Comparison of ENCODE assay signal across 8 mouse cellular contexts in the genomic region with DNA sequence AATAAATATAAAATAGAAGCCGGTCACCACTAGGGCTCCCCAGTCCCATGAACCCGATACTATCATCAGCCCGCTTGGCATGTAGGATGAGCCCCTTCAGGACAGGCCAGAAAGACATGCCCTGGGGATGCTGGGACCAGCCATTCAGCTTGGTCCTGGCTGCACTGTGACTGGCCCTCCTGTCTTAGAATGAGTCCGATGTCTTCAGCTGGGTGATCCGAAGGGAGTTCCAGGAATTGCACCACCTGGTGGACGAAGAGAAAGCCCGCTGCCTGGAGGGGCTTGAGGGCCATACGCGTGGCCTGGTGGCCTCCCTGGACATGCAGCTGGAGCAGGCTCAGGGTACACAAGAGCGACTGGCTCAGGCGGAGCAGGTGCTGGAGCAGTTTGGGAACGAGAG. TPM values are rescaled to one million over a fixed set of nuclear protein-coding genes. Genes with fewer than 3 reads are reported as not detected.
DNase-seq lines count a peak whose midpoint lies in the region; ATAC-seq and TF ChIP-seq lines count a peak whose summit lies in the region.

No protein-coding gene starts in this region.

- no peaks in the 10 kb centered on the region for H3K9me3 ChIP-seq in midbrain, embryonic 11.5 days (ENCODE audit: control insufficient read depth, low read length)
- H3K9me3 ChIP-seq in midbrain, embryonic 15.5 days, result no peaks in the 10 kb centered on the region
- H3K9me3 ChIP-seq in hindbrain, embryonic 12.5 days (replicated peaks), result no peaks in the 10 kb centered on the region
- no peaks in the 10 kb centered on the region for H3K9me3 ChIP-seq in midbrain, embryonic 13.5 days

- no peak overlapping the region for H3K4me2 ChIP-seq in midbrain, embryonic 11.5 days
- H3K4me2 ChIP-seq in midbrain, embryonic 15.5 days, result no peak overlapping the region
- H3K4me2 ChIP-seq in hindbrain, embryonic 12.5 days (replicated peaks), result no peak overlapping the region
- H3K4me2 ChIP-seq in midbrain, embryonic 13.5 days (replicated peaks), result no peak overlapping the region

- no peaks in the 10 kb centered on the region for H3K36me3 ChIP-seq in midbrain, embryonic 11.5 days (ENCODE audit: control insufficient read depth, insufficient read depth, low read length)
- H3K36me3 ChIP-seq in midbrain, embryonic 15.5 days (replicated peaks), result no peaks in the 10 kb centered on the region
- H3K36me3 ChIP-seq in hindbrain, embryonic 12.5 days, result no peaks in the 10 kb centered on the region
- H3K36me3 ChIP-seq in midbrain, embryonic 13.5 days, result no peaks in the 10 kb centered on the region

- DNase-seq in cerebellum, adult 2 months, result no peak
- DNase-seq in cerebellum, postnatal 36 days, result no peak
- DNase-seq in midbrain, embryonic 11.5 days (ENCODE audit: low spot score, missing footprints), result peak; percentile 92
- no peak for DNase-seq in right cerebral cortex, postnatal 25 days
- no peak for DNase-seq in spleen, postnatal 10 days (ENCODE audit: low spot score in 2 of 2)

- ATAC-seq in midbrain, embryonic 11.5 days (ENCODE audit: low FRiP score), result peak; percentile 55; the same call in 1 of the 2 replicates
- no peak for ATAC-seq in midbrain, embryonic 15.5 days (replicated peaks)
- 0 out of 2 replicates have a peak, but pooled peaks have one; percentile 22 for ATAC-seq in hindbrain, embryonic 12.5 days (ENCODE audit: low FRiP score)
- 0 out of 2 replicates have a peak, but pooled peaks have one; percentile 45 for ATAC-seq in midbrain, embryonic 13.5 days

- H3K27ac ChIP-seq in cerebellum, adult 2 months (ENCODE audit: insufficient read depth, low read length), result no peak overlapping the region
- H3K27ac ChIP-seq in midbrain, embryonic 11.5 days (ENCODE audit: low read depth, low read length), result no peak overlapping the region
- no peak overlapping the region for H3K27ac ChIP-seq in midbrain, embryonic 15.5 days
- no peak overlapping the region for H3K27ac ChIP-seq in hindbrain, embryonic 12.5 days
- H3K27ac ChIP-seq in midbrain, embryonic 13.5 days, result no peak overlapping the region

- no peak overlapping the region for H3K9ac ChIP-seq in midbrain, embryonic 11.5 days (ENCODE audit: low read length)
- H3K9ac ChIP-seq in midbrain, embryonic 15.5 days, result no peak overlapping the region
- H3K9ac ChIP-seq in hindbrain, embryonic 12.5 days, result no peak overlapping the region
- H3K9ac ChIP-seq in midbrain, embryonic 13.5 days (replicated peaks), result no peak overlapping the region

- WGBS in cerebellum, adult 2 months, result 21% methylated on average over 12 of the region's 12 CpGs
- 26% methylated on average over 12 of the region's 12 CpGs for WGBS in midbrain, embryonic 11.5 days
- 29% methylated on average over 12 of the region's 12 CpGs for WGBS in midbrain, embryonic 15.5 days
- 29% methylated on average over 12 of the region's 12 CpGs for WGBS in hindbrain, embryonic 12.5 days
- WGBS in midbrain, embryonic 13.5 days, result 25% methylated on average over 12 of the region's 12 CpGs

- no peaks in the 10 kb centered on the region for H3K27me3 ChIP-seq in cerebellum, adult 2 months (ENCODE audit: control insufficient read depth, insufficient read depth, low read length)
- no peaks in the 10 kb centered on the region for H3K27me3 ChIP-seq in midbrain, embryonic 11.5 days (ENCODE audit: control insufficient read depth, insufficient read depth, low read length)
- no peaks in the 10 kb centered on the region for H3K27me3 ChIP-seq in midbrain, embryonic 15.5 days (replicated peaks)
- no peaks in the 10 kb centered on the region for H3K27me3 ChIP-seq in hindbrain, embryonic 12.5 days
- H3K27me3 ChIP-seq in midbrain, embryonic 13.5 days, result 0 out of 2 replicates have a peak, but pooled peaks cover 3% of the 10 kb centered on the region

- no peaks in the 10 kb centered on the region for H3K4me1 ChIP-seq in cerebellum, adult 2 months (ENCODE audit: control insufficient read depth, insufficient read depth, low read length)
- H3K4me1 ChIP-seq in midbrain, embryonic 11.5 days (ENCODE audit: control insufficient read depth, insufficient read depth, low read length), result no peaks in the 10 kb centered on the region
- no peaks in the 10 kb centered on the region for H3K4me1 ChIP-seq in midbrain, embryonic 15.5 days
- H3K4me1 ChIP-seq in hindbrain, embryonic 12.5 days, result no peaks in the 10 kb centered on the region
- peaks cover 2% of the 10 kb centered on the region; the same call in 1 of the 2 replicates for H3K4me1 ChIP-seq in midbrain, embryonic 13.5 days (replicated peaks)

- no peak for TF ChIP-seq POLR2A in cerebellum, adult 2 months (IDR thresholded peaks at IDR 0.05; ENCODE audit: borderline replicate concordance, insufficient read depth, low read length)

- no peak overlapping the region for H3K4me3 ChIP-seq in cerebellum, adult 2 months (replicated peaks; ENCODE audit: insufficient read depth, low read depth, low read length)
- H3K4me3 ChIP-seq in midbrain, embryonic 11.5 days (ENCODE audit: low read depth, low read length), result no peak overlapping the region
- no peak overlapping the region for H3K4me3 ChIP-seq in midbrain, embryonic 15.5 days
- H3K4me3 ChIP-seq in hindbrain, embryonic 12.5 days, result no peak overlapping the region
- H3K4me3 ChIP-seq in midbrain, embryonic 13.5 days (replicated peaks), result no peak overlapping the region

- TF ChIP-seq CTCF in cerebellum, adult 2 months (IDR thresholded peaks at IDR 0.05; ENCODE audit: borderline replicate concordance, insufficient read depth, low read depth, low read length), result peak; percentile 37; the same call in 1 of the 2 replicates

RNA-seq across cellular contexts. Expression of gene Nsun5, which starts 6.2 kb away (rescaled TPM):
- polyA plus RNA-seq in cerebellum, adult 2 months (2012; rRNA removed), result 41.8 and 45.6 TPM in 2 replicates
- 29.6 and 30.0 TPM in 2 replicates for polyA plus RNA-seq in midbrain, embryonic 11.5 days (2014; fragmentation: Nextera tagmentation; extraction: Ambion mirVana)
- polyA plus RNA-seq in midbrain, embryonic 15.5 days (2015; fragmentation: Nextera tagmentation; extraction: Ambion mirVana), result 35.3 and 37.3 TPM in 2 replicates
- polyA plus RNA-seq in hindbrain, embryonic 12.5 days (2016; fragmentation: Nextera tagmentation; extraction: Ambion mirVana), result 28.5 and 36.1 TPM in 2 replicates
- 30.8 and 33.9 TPM in 2 replicates for polyA plus RNA-seq in midbrain, embryonic 13.5 days (2015; fragmentation: Nextera tagmentation; extraction: Ambion mirVana)

RNA-seq across cellular contexts. Expression of gene Trim50, which starts 10.4 kb away (rescaled TPM):
- 0.08 TPM in 1 of 2 replicates, not detected in the other for polyA plus RNA-seq in cerebellum, adult 2 months (2012; rRNA removed)
- polyA plus RNA-seq in midbrain, embryonic 11.5 days (2014; fragmentation: Nextera tagmentation; extraction: Ambion mirVana), result not detected in 2 replicates
- polyA plus RNA-seq in midbrain, embryonic 15.5 days (2015; fragmentation: Nextera tagmentation; extraction: Ambion mirVana), result not detected in 2 replicates
- polyA plus RNA-seq in hindbrain, embryonic 12.5 days (2016; fragmentation: Nextera tagmentation; extraction: Ambion mirVana), result not detected in 2 replicates
- polyA plus RNA-seq in midbrain, embryonic 13.5 days (2015; fragmentation: Nextera tagmentation; extraction: Ambion mirVana), result 0.11 TPM in 1 of 2 replicates, not detected in the other

RNA-seq across cellular contexts. Expression of gene Fkbp6, which starts 13.7 kb away (rescaled TPM):
- polyA plus RNA-seq in cerebellum, adult 2 months (2012; rRNA removed), result not detected in 2 replicates
- 0.12 TPM in 1 of 2 replicates, not detected in the other for polyA plus RNA-seq in midbrain, embryonic 11.5 days (2014; fragmentation: Nextera tagmentation; extraction: Ambion mirVana)
- polyA plus RNA-seq in midbrain, embryonic 15.5 days (2015; fragmentation: Nextera tagmentation; extraction: Ambion mirVana), result 0.18 TPM in 1 of 2 replicates, not detected in the other
- not detected in 2 replicates for polyA plus RNA-seq in hindbrain, embryonic 12.5 days (2016; fragmentation: Nextera tagmentation; extraction: Ambion mirVana)
- polyA plus RNA-seq in midbrain, embryonic 13.5 days (2015; fragmentation: Nextera tagmentation; extraction: Ambion mirVana), result 0.28 TPM in 1 of 2 replicates, not detected in the other

RNA-seq across cellular contexts. Expression of gene Pom121, which starts 30.8 kb away (rescaled TPM):
- polyA plus RNA-seq in cerebellum, adult 2 months (2012; rRNA removed), result 31.2 and 31.8 TPM in 2 replicates
- 14.4 and 17.2 TPM in 2 replicates for polyA plus RNA-seq in midbrain, embryonic 11.5 days (2014; fragmentation: Nextera tagmentation; extraction: Ambion mirVana)
- 11.4 and 11.8 TPM in 2 replicates for polyA plus RNA-seq in midbrain, embryonic 15.5 days (2015; fragmentation: Nextera tagmentation; extraction: Ambion mirVana)
- 20.0 and 21.7 TPM in 2 replicates for polyA plus RNA-seq in hindbrain, embryonic 12.5 days (2016; fragmentation: Nextera tagmentation; extraction: Ambion mirVana)
- polyA plus RNA-seq in midbrain, embryonic 13.5 days (2015; fragmentation: Nextera tagmentation; extraction: Ambion mirVana), result 13.8 and 15.2 TPM in 2 replicates
